In the genomic region with DNA sequence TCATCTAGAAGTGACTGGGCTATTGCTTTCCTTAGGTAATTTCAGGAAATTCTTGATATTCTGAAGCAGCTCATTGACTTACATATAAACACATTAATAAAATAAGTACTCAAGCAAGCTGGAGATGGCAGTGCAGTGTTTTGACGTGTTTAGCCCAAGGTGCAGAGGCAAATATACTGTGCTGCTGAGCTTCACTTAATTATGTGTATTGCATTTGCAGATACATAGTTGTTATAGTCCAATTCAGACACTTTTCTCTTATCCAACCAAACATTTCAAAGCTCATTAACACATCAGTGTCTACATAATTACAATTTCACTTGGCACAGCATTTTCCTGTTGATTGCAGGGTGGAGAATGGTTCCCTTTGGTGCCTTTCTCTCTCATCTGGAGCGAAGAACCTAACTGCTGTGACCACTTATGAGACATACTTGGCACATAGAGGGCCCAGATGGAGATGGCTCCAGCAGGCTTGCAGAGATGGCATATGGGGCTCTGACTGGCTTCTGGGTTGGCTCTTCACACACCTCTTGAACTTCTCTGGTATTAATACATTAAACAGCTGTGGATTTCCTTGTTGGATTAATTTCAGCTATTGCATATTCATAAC, we compare ENCODE assay signal across 23 mouse cellular contexts.
DNase-seq lines count a peak whose midpoint lies in the region; ATAC-seq and TF ChIP-seq lines count a peak whose summit lies in the region.
"Had no signal": no experiment of that assay in that cellular context is flagged by ENCODE, and none has a peak within 500 bp of the region (broad histone marks: within the 10 kb centered on the region; RNA-seq: fewer than 3 reads in every experiment).

No protein-coding gene starts in this region.

- no peaks in the 10 kb centered on the region for H3K36me3 ChIP-seq in forebrain, embryonic 13.5 days (ENCODE audit: poor library complexity, severe bottlenecking)
- no peaks in the 10 kb centered on the region for H3K36me3 ChIP-seq in forebrain, embryonic 11.5 days (ENCODE audit: control insufficient read depth, insufficient read depth, low read length)
- no peaks in the 10 kb centered on the region for H3K36me3 ChIP-seq in hindbrain, postnatal 0 days (ENCODE audit: insufficient read depth, low read length)
- no peaks in the 10 kb centered on the region for H3K36me3 ChIP-seq in hindbrain, embryonic 13.5 days
- no peaks in the 10 kb centered on the region for H3K36me3 ChIP-seq in forebrain, postnatal 0 days (ENCODE audit: insufficient read depth)
- H3K36me3 ChIP-seq: embryonic facial prominence, embryonic 15.5 days; heart, embryonic 12.5 days; kidney, embryonic 15.5 days; midbrain, embryonic 15.5 days had no signal

- no peaks in the 10 kb centered on the region for H3K4me1 ChIP-seq in forebrain, embryonic 13.5 days
- no peaks in the 10 kb centered on the region for H3K4me1 ChIP-seq in forebrain, embryonic 11.5 days (replicated peaks; ENCODE audit: control insufficient read depth, insufficient read depth, low read length)
- H3K4me1 ChIP-seq in hindbrain, postnatal 0 days (ENCODE audit: insufficient read depth, low read length) = no peaks in the 10 kb centered on the region
- H3K4me1 ChIP-seq in hindbrain, embryonic 13.5 days (replicated peaks) = no peaks in the 10 kb centered on the region
- no peaks in the 10 kb centered on the region for H3K4me1 ChIP-seq in forebrain, postnatal 0 days (ENCODE audit: insufficient read depth)
- H3K4me1 ChIP-seq: embryonic facial prominence, embryonic 15.5 days; heart, embryonic 12.5 days; kidney, embryonic 15.5 days; midbrain, embryonic 15.5 days had no signal

- H3K9me3 ChIP-seq in forebrain, embryonic 13.5 days (replicated peaks) = no peaks in the 10 kb centered on the region
- H3K9me3 ChIP-seq in forebrain, embryonic 11.5 days (ENCODE audit: control insufficient read depth, low read length) = no peaks in the 10 kb centered on the region
- no peaks in the 10 kb centered on the region for H3K9me3 ChIP-seq in hindbrain, postnatal 0 days (ENCODE audit: low read length)
- H3K9me3 ChIP-seq in hindbrain, embryonic 13.5 days = no peaks in the 10 kb centered on the region
- no peaks in the 10 kb centered on the region for H3K9me3 ChIP-seq in forebrain, postnatal 0 days (ENCODE audit: low read length)
- H3K9me3 ChIP-seq: embryonic facial prominence, embryonic 15.5 days; heart, embryonic 12.5 days; kidney, embryonic 15.5 days; midbrain, embryonic 15.5 days had no signal

- peak; percentile 77 for ATAC-seq in forebrain, embryonic 13.5 days
- ATAC-seq in forebrain, embryonic 11.5 days (replicated peaks; ENCODE audit: low FRiP score) = no peak
- peak; percentile 76 for ATAC-seq in hindbrain, postnatal 0 days
- no peak for ATAC-seq in hindbrain, embryonic 13.5 days (ENCODE audit: low FRiP score)
- ATAC-seq in forebrain, postnatal 0 days = peak; percentile 69
- ATAC-seq: midbrain, embryonic 15.5 days had no signal

- H3K4me3 ChIP-seq in forebrain, embryonic 13.5 days = no peak overlapping the region
- H3K4me3 ChIP-seq in forebrain, embryonic 11.5 days (ENCODE audit: low read depth, low read length) = no peak overlapping the region
- H3K4me3 ChIP-seq in hindbrain, postnatal 0 days (ENCODE audit: low read length) = no peak overlapping the region
- no peak overlapping the region for H3K4me3 ChIP-seq in hindbrain, embryonic 13.5 days
- no peak overlapping the region for H3K4me3 ChIP-seq in forebrain, postnatal 0 days (ENCODE audit: low read depth, low read length)
- H3K4me3 ChIP-seq: embryonic facial prominence, embryonic 15.5 days; heart, embryonic 12.5 days; kidney, embryonic 15.5 days; midbrain, embryonic 15.5 days; myocyte had no signal

- H3K27ac ChIP-seq in forebrain, embryonic 13.5 days = no peak overlapping the region
- no peak overlapping the region for H3K27ac ChIP-seq in forebrain, embryonic 11.5 days (ENCODE audit: low read depth, low read length)
- no peak overlapping the region for H3K27ac ChIP-seq in hindbrain, postnatal 0 days
- H3K27ac ChIP-seq in hindbrain, embryonic 13.5 days = no peak overlapping the region
- H3K27ac ChIP-seq in forebrain, postnatal 0 days (ENCODE audit: low read depth, low read length) = no peak overlapping the region
- H3K27ac ChIP-seq: embryonic facial prominence, embryonic 15.5 days; kidney, embryonic 15.5 days; midbrain, embryonic 15.5 days; stomach, postnatal 0 days had no signal

- no peak overlapping the region for H3K4me2 ChIP-seq in forebrain, embryonic 13.5 days
- H3K4me2 ChIP-seq in forebrain, embryonic 11.5 days (ENCODE audit: low read depth, low read length, severe bottlenecking) = no peak overlapping the region
- no peak overlapping the region for H3K4me2 ChIP-seq in hindbrain, postnatal 0 days (ENCODE audit: low read depth, low read length)
- no peak overlapping the region for H3K4me2 ChIP-seq in hindbrain, embryonic 13.5 days
- no peak overlapping the region for H3K4me2 ChIP-seq in forebrain, postnatal 0 days (ENCODE audit: low read depth)
- H3K4me2 ChIP-seq: embryonic facial prominence, embryonic 15.5 days; heart, embryonic 12.5 days; kidney, embryonic 15.5 days; midbrain, embryonic 15.5 days had no signal

- DNase-seq in forebrain, embryonic 11.5 days (ENCODE audit: low spot score) = no peak
- peak; percentile 55 for DNase-seq in hindbrain, postnatal 0 days (ENCODE audit: low spot score)
- DNase-seq in brain, adult 2 months (ENCODE audit: low read depth, low spot score) = peak; percentile 30
- peak; percentile 30 for DNase-seq in forebrain, postnatal 0 days
- no peak for DNase-seq in gastrocnemius, postnatal 25 days
- DNase-seq: adrenal gland, postnatal 25 days; cerebellum, adult 11-12 months; gastrocnemius, postnatal 14 days; heart, adult 18-20 months; heart, postnatal 10 days; kidney, adult 11 months; kidney, postnatal 36 days; lung, postnatal 4 days; right cerebral cortex, postnatal 14 days; thymus, adult 2 months had no signal

- 67% methylated on average over 2 of the region's 2 CpGs for WGBS in forebrain, embryonic 13.5 days
- 96% methylated on average over 2 of the region's 2 CpGs for WGBS in forebrain, embryonic 11.5 days
- 73% methylated on average over 2 of the region's 2 CpGs for WGBS in hindbrain, postnatal 0 days
- 78% methylated on average over 2 of the region's 2 CpGs for WGBS in hindbrain, embryonic 13.5 days
- WGBS in forebrain, postnatal 0 days = 55% methylated on average over 2 of the region's 2 CpGs

- H3K9ac ChIP-seq in forebrain, embryonic 13.5 days = no peak overlapping the region
- no peak overlapping the region for H3K9ac ChIP-seq in forebrain, embryonic 11.5 days (ENCODE audit: low read length)
- no peak overlapping the region for H3K9ac ChIP-seq in hindbrain, postnatal 0 days (replicated peaks; ENCODE audit: low read length)
- H3K9ac ChIP-seq in hindbrain, embryonic 13.5 days = no peak overlapping the region
- no peak overlapping the region for H3K9ac ChIP-seq in forebrain, postnatal 0 days
- H3K9ac ChIP-seq: embryonic facial prominence, embryonic 15.5 days; heart, embryonic 12.5 days; kidney, embryonic 15.5 days; midbrain, embryonic 15.5 days had no signal

- H3K27me3 ChIP-seq in forebrain, embryonic 13.5 days = no peaks in the 10 kb centered on the region
- H3K27me3 ChIP-seq in forebrain, embryonic 11.5 days (ENCODE audit: control insufficient read depth, insufficient read depth, low read length) = no peaks in the 10 kb centered on the region
- H3K27me3 ChIP-seq in hindbrain, postnatal 0 days (ENCODE audit: insufficient read depth, low read length) = no peaks in the 10 kb centered on the region
- no peaks in the 10 kb centered on the region for H3K27me3 ChIP-seq in hindbrain, embryonic 13.5 days
- no peaks in the 10 kb centered on the region for H3K27me3 ChIP-seq in forebrain, postnatal 0 days (ENCODE audit: insufficient read depth, low read length)
- H3K27me3 ChIP-seq: embryonic facial prominence, embryonic 15.5 days; heart, embryonic 12.5 days; kidney, embryonic 15.5 days; midbrain, embryonic 15.5 days had no signal

- TF ChIP-seq CTCF in hindbrain, postnatal 0 days (IDR thresholded peaks at IDR 0.05; ENCODE audit: low read depth) = no peak
- TF ChIP-seq CTCF in forebrain, postnatal 0 days (IDR thresholded peaks at IDR 0.05; ENCODE audit: low read depth) = no peak

Comparison
In these comparisons a context has a peak if more than half of its experiments do, and no peak if none do; other contexts are left out.
1. ATAC-seq: peak in forebrain, embryonic 13.5 days (single experiment), hindbrain, postnatal 0 days (single experiment) and forebrain, postnatal 0 days (single experiment); none in forebrain, embryonic 11.5 days (single experiment) and hindbrain, embryonic 13.5 days (single experiment).
2. DNase-seq: peak in hindbrain, postnatal 0 days (single experiment), brain, adult 2 months (single experiment) and forebrain, postnatal 0 days (single experiment); none in forebrain, embryonic 11.5 days (single experiment) and gastrocnemius, postnatal 25 days (single experiment).